Mouse (Mus musculus): ENCODE data around the gene Pagr1a. TPM values are rescaled to one million over a fixed set of nuclear protein-coding genes. Genes with fewer than 3 reads are reported as not detected.

The Pagr1a gene
- polyA plus RNA-seq, 1 experiment, result 11.3 TPM

Other genes with a start within 250 kb of the Pagr1a start
- gene Ypel3, start 240.4 kb downstream of the Pagr1a start, polyA plus RNA-seq (2012; rRNA removed), result 84.4 and 90.5 TPM in 2 replicates
- gene Tbx6, start 235.9 kb downstream of the Pagr1a start, polyA plus RNA-seq (2012; rRNA removed), result 0.87 and 1.6 TPM in 2 replicates
- 245 and 253 TPM in 2 replicates for gene Ppp4c, start 224.9 kb downstream of the Pagr1a start, polyA plus RNA-seq (2012; rRNA removed)
- gene Fam57b, start 219.7 kb downstream of the Pagr1a start, polyA plus RNA-seq (2012; rRNA removed), result 1.9 and 2.6 TPM in 2 replicates
- gene 4930451I11Rik, start 185.7 kb downstream of the Pagr1a start, polyA plus RNA-seq (2012; rRNA removed), result not detected in 2 replicates
- not detected in 2 replicates for gene Doc2a, start 169.9 kb downstream of the Pagr1a start, polyA plus RNA-seq (2012; rRNA removed)
- 9.4 and 13.4 TPM in 2 replicates for gene Hirip3, start 155.4 kb downstream of the Pagr1a start, polyA plus RNA-seq (2012; rRNA removed)
- 36.5 and 39.3 TPM in 2 replicates for gene Ino80e, start 155.0 kb downstream of the Pagr1a start, polyA plus RNA-seq (2012; rRNA removed)
- 37.8 and 51.7 TPM in 2 replicates for gene Taok2, start 132.6 kb downstream of the Pagr1a start, polyA plus RNA-seq (2012; rRNA removed)
- gene Tmem219, start 94.4 kb downstream of the Pagr1a start, polyA plus RNA-seq (2012; rRNA removed), result 64.4 and 92.1 TPM in 2 replicates
- 9.5 and 13.9 TPM in 2 replicates for gene Kctd13, start 88.5 kb downstream of the Pagr1a start, polyA plus RNA-seq (2012; rRNA removed)
- 0.43 and 0.45 TPM in 2 replicates for gene Asphd1, start 67.8 kb downstream of the Pagr1a start, polyA plus RNA-seq (2012; rRNA removed)
- 2.9 and 3.4 TPM in 2 replicates for gene Sez6l2, start 66.8 kb downstream of the Pagr1a start, polyA plus RNA-seq (2012; rRNA removed)
- 324 and 348 TPM in 2 replicates for gene Cdipt, start 41.4 kb downstream of the Pagr1a start, polyA plus RNA-seq (2012; rRNA removed)
- gene Cdiptos, start 41.3 kb downstream of the Pagr1a start, polyA plus RNA-seq (2012; rRNA removed), result 0.80 and 1.1 TPM in 2 replicates
- gene Mvp, start 2.7 kb downstream of the Pagr1a start, polyA plus RNA-seq (2012; rRNA removed), result 185 and 289 TPM in 2 replicates
- gene Pagr1b, start 868 bp downstream of the Pagr1a start, polyA plus RNA-seq (2012; rRNA removed), result 0.45 and 3.0 TPM in 2 replicates
- 22.1 and 23.8 TPM in 2 replicates for gene Gm42742, start 3.7 kb upstream of the Pagr1a start, polyA plus RNA-seq (2012; rRNA removed)
- gene Prrt2, start 3.9 kb upstream of the Pagr1a start, polyA plus RNA-seq (2012; rRNA removed), result 1.7 and 2.5 TPM in 2 replicates
- 102 and 115 TPM in 2 replicates for gene Maz, start 9.7 kb upstream of the Pagr1a start, polyA plus RNA-seq (2012; rRNA removed)
- gene Kif22, start 25.1 kb upstream of the Pagr1a start, polyA plus RNA-seq (2012; rRNA removed), result 18.4 and 19.3 TPM in 2 replicates
- 7,033 and 9,267 TPM in 2 replicates for gene Zg16, start 70.0 kb upstream of the Pagr1a start, polyA plus RNA-seq (2012; rRNA removed)
- gene AI467606, start 74.0 kb upstream of the Pagr1a start, polyA plus RNA-seq (2012; rRNA removed), result 12.4 and 16.5 TPM in 2 replicates
- 1.5 TPM in 2 replicates for gene Qprt, start 104.9 kb upstream of the Pagr1a start, polyA plus RNA-seq (2012; rRNA removed)
- gene Spn, start 120.5 kb upstream of the Pagr1a start, polyA plus RNA-seq (2012; rRNA removed), result 3.7 and 5.7 TPM in 2 replicates
- 25.1 and 28.6 TPM in 2 replicates for gene Cd2bp2, start 178.7 kb upstream of the Pagr1a start, polyA plus RNA-seq (2012; rRNA removed)
- gene Tbc1d10b, start 191.1 kb upstream of the Pagr1a start, polyA plus RNA-seq (2012; rRNA removed), result 30.0 and 34.2 TPM in 2 replicates
- gene Mylpf, start 191.5 kb upstream of the Pagr1a start, polyA plus RNA-seq (2012; rRNA removed), result 2.5 and 4.1 TPM in 2 replicates
- gene Zfp553, start 215.7 kb upstream of the Pagr1a start, polyA plus RNA-seq (2012; rRNA removed), result 5.7 and 7.9 TPM in 2 replicates
- gene Sept1, start 215.8 kb upstream of the Pagr1a start, polyA plus RNA-seq (2012; rRNA removed), result 32.4 and 34.6 TPM in 2 replicates
- 25.7 and 34.0 TPM in 2 replicates for gene Zfp771, start 226.9 kb upstream of the Pagr1a start, polyA plus RNA-seq (2012; rRNA removed)
- 79.9 and 80.9 TPM in 2 replicates for gene Dctpp1, start 243.4 kb upstream of the Pagr1a start, polyA plus RNA-seq (2012; rRNA removed)

Data from large intestine, adult 2 months (tissue).